ENCODE assay signal across 8 mouse cellular contexts in the genomic region with DNA sequence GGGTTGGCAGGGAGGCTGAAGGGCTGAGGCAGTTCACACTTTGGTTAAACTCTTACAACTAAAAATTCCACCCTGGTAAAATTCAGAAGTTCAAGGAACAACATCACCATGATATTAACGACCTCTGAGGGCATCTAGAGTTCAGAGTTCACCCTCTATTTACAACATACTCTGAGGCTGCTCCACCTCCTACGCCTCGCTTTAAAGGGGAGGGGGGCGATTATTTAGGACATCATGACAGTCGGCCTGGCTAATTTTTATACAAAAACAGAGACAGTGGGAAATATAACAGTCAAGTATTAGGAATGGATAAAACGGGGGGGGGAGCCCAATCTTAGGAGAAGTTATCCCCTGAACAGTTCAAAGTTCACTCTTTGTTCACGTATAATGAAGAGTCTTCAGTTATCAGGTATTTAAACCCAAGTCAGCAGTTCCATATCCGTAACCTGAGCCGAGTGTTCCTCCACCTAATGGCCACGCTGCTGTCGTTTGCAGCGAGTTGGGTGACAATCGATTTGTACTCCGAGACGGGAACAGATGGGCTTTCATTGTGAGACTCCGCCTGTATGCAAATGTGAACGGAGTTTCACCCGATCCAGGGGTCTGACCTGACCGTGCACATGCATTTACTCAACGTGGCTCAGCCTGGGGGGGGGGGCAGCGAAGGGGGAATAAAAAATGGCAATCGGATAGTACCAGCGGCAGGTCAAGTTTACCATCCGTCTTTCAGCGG.
A peak's percentile ranks its signal among the peaks of the same experiment; 100 is the strongest.
DNase-seq lines count a peak whose midpoint lies in the region; ATAC-seq lines count a peak whose summit lies in the region.

No protein-coding gene starts in this region.

- H3K36me3 ChIP-seq in heart, embryonic 11.5 days (ENCODE audit: control insufficient read depth, insufficient read depth, low read length), result no peaks in the 10 kb centered on the region
- H3K36me3 ChIP-seq in embryonic facial prominence, embryonic 15.5 days, result no peaks in the 10 kb centered on the region

- H3K4me1 ChIP-seq in heart, embryonic 11.5 days (ENCODE audit: control insufficient read depth, insufficient read depth, low read length), result no peaks in the 10 kb centered on the region
- H3K4me1 ChIP-seq in embryonic facial prominence, embryonic 15.5 days, result 0 out of 2 replicates have a peak, but pooled peaks cover 4% of the 10 kb centered on the region

- H3K9ac ChIP-seq in heart, embryonic 11.5 days (ENCODE audit: low read depth, low read length), result no peak overlapping the region
- H3K9ac ChIP-seq in embryonic facial prominence, embryonic 15.5 days, result no peak overlapping the region

- ATAC-seq in heart, embryonic 11.5 days (replicated peaks; ENCODE audit: insufficient number of reproducible peaks, low FRiP score, low TSS enrichment), result no peak
- no peak; the same call in 1 of the 2 replicates for ATAC-seq in embryonic facial prominence, embryonic 15.5 days (ENCODE audit: insufficient number of reproducible peaks, low FRiP score, low TSS enrichment, low read depth)

- 29% methylated on average over 25 of the region's 25 CpGs for WGBS in heart, embryonic 11.5 days (ENCODE audit: insufficient replicate concordance)
- 16% methylated on average over 25 of the region's 25 CpGs for WGBS in embryonic facial prominence, embryonic 15.5 days

- intact Hi-C loops in heart, postnatal 14 days (cut with DNase I), result no loop called here
- intact Hi-C loops in left cerebral cortex, postnatal 25 days (cut with DNase I), result no loop called here

- no peak for DNase-seq in heart, postnatal 14 days
- DNase-seq in kidney, postnatal 25 days, result peak; percentile 7 to 37
- peak; percentile 81 for DNase-seq in neural tube, embryonic 10.5 days (ENCODE audit: extremely low spot score, low spot score)
- no peak for DNase-seq in left cerebral cortex, postnatal 25 days (ENCODE audit: low spot score in 2 of 2)
- DNase-seq in gastrocnemius, postnatal 25 days, result no peak
- DNase-seq in frontal cortex, postnatal 36 days (ENCODE audit: low spot score in 2 of 2), result no peak

- H3K4me3 ChIP-seq in heart, embryonic 11.5 days (ENCODE audit: low read depth, low read length), result peak overlapping the region; percentile 14; the same call in 1 of the 2 replicates
- no peak overlapping the region for H3K4me3 ChIP-seq in embryonic facial prominence, embryonic 15.5 days (replicated peaks)

- peaks cover 17% of the 10 kb centered on the region; the same call in 1 of the 2 replicates for H3K27me3 ChIP-seq in heart, embryonic 11.5 days (ENCODE audit: control insufficient read depth, insufficient read depth, low read length)
- H3K27me3 ChIP-seq in embryonic facial prominence, embryonic 15.5 days, result peaks cover 12% of the 10 kb centered on the region

- H3K9me3 ChIP-seq in heart, embryonic 11.5 days (replicated peaks; ENCODE audit: control insufficient read depth, low read length), result no peaks in the 10 kb centered on the region
- no peaks in the 10 kb centered on the region for H3K9me3 ChIP-seq in embryonic facial prominence, embryonic 15.5 days (replicated peaks)

- peak overlapping the region; percentile 53 for H3K4me2 ChIP-seq in heart, embryonic 11.5 days
- peak overlapping the region; percentile 19; the same call in 1 of the 2 replicates for H3K4me2 ChIP-seq in embryonic facial prominence, embryonic 15.5 days (replicated peaks)

- H3K27ac ChIP-seq in heart, embryonic 11.5 days (ENCODE audit: low read depth, low read length), result no peak overlapping the region
- H3K27ac ChIP-seq in embryonic facial prominence, embryonic 15.5 days (replicated peaks), result no peak overlapping the region

Comparison
In these comparisons a context has a peak if more than half of its experiments do, and no peak if none do; other contexts are left out.
1. DNase-seq: peak in kidney, postnatal 25 days (2 of 2) and neural tube, embryonic 10.5 days (single experiment); none in heart, postnatal 14 days (0 of 2), left cerebral cortex, postnatal 25 days (0 of 2), gastrocnemius, postnatal 25 days (single experiment) and frontal cortex, postnatal 36 days (0 of 2).